Mouse (Mus musculus) midbrain, embryonic 10.5 days (tissue): ENCODE data around the gene 1700092M07Rik. TPM values are rescaled to one million over a fixed set of nuclear protein-coding genes. Genes with fewer than 3 reads are reported as not detected.
"Not testable (repeated sequence)": the region's sequence is repeated elsewhere in the genome, so short reads cannot be mapped to it uniquely, and the experiment has no call there.

Experiments
- DNase-seq: peaks from one replicate; pipeline ENCODE4 v3.0.0-alpha.2; 2017; ENCODE audit warnings: low spot score
- H3K27ac ChIP-seq: fragments of 300-500 bp; sonication (generic); replicated peaks from 2 replicates; pipeline ENCODE4 v1.5.1; 2016; ENCODE audit warnings: mild to moderate bottlenecking
- H3K27me3 ChIP-seq: fragments of 300-500 bp; sonication (generic); 2 replicates; pipeline ENCODE4 v1.6.1; 2016; ENCODE audit warnings: low read depth, mild to moderate bottlenecking; ENCODE audit not compliant: poor library complexity, severe bottlenecking
- H3K36me3 ChIP-seq: fragments of 300-500 bp; sonication (generic); 2 replicates; pipeline ENCODE4 v1.6.1; 2016; ENCODE audit warnings: mild to moderate bottlenecking, moderate library complexity
- H3K4me1 ChIP-seq: fragments of 300-500 bp; sonication (generic); 2 replicates; pipeline ENCODE4 v1.6.1; 2016
- H3K4me3 ChIP-seq: fragments of 300-500 bp; sonication (generic); 2 replicates; pipeline ENCODE4 v1.5.1; 2016; ENCODE audit warnings: mild to moderate bottlenecking, moderate library complexity
- H3K9me3 ChIP-seq: fragments of 300-500 bp; sonication (generic); replicated peaks from 2 replicates; pipeline ENCODE4 v1.6.1; 2016; ENCODE audit warnings: mild to moderate bottlenecking
- WGBS: fragments of 180-500 bp; shearing (Covaris S2); methylation state at CpG from one replicate; pipeline ENCODE4 v1.1.7; 2016; 5-methylcytosine and 5-hydroxymethylcytosine counted together
- polyA plus RNA-seq: library from polyadenylated mRNA; unstranded; fragments of >200 nt; fragmentation: Nextera tagmentation; extraction: Ambion mirVana; gene quantifications from 2 replicates; pipeline ENCODE4 v1.2.1, GENCODE M21; 2016

Gene 1700092M07Rik
- polyA plus RNA-seq, 1 experiment from 2014 or later: 3.2 TPM

DNA sequence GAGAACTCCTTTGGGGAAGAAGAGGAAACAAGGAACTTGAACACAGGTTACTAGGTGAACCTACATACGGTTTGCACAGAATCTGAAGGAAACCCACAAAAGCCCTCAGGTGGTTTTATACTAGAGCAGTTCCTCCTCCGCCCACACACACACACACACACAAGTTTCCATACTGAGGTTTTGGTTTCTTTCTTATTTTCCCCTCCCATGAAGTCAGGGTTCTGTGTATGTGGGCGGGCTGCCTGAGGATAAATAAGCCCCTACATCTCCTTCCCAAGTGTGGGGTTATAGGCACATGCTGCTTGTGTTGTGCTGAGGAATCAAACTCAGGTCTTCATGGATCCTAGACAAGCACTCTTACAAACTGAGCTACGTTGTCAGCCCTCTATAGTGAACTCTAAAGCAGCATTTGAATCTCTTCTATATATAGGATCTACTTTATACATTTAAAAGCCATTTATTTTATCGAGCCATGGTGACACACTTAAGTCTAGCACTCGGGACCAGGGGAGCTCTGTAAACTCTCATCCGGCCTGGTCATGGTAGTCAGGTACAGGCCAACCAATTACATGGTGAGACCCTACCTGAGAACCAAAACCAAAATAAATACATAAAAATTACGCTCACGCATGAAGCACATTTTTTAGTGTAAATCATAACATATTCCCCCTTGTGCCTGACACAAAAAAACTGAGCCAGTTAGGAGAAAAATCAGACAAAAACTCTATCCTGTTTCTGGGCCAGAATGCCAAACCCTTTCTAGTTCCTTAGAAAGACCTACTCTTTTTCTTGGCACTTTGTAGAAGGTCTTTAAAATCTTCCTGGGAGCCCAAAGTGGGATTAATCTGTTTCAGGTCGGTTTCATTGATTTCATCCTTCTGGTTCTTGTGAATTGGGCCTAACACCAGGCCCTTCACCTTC lies 28.3 kb upstream of the 1700092M07Rik start:
- WGBS: 74% methylated on average over 10 of the region's 10 CpGs
- H3K36me3 ChIP-seq: peaks cover 50% of the 10 kb centered on the region
- peaks cover 31% of the 10 kb centered on the region for H3K4me1 ChIP-seq
- no peaks in the 10 kb centered on the region for H3K27me3 ChIP-seq
- no peak for DNase-seq
- peak overlapping the region; percentile 70 for H3K4me3 ChIP-seq
- H3K9me3 ChIP-seq: no peaks in the 10 kb centered on the region
- H3K27ac ChIP-seq: peak overlapping the region; percentile 94

DNA sequence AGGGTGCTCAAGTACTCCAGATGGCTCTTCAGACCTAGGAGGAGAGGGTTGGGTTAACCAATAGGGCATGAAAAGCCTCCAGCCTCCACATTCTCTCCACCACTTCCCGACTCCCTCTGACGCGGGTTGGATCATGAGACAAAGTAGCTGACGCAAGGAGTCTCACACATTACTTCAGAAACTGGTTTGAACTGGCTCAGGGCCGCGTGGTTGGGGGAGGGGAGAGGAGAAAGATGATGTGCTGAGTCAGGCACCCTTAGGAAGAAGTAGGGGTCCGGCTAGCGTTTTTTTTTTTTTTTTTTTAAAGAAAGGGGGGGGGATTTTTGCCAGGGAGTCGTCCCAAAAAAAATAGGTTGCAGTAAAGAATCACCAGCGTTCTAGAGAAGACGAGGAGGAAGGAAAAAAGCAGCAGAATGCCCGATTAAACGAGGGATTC lies 27.6 kb upstream of the 1700092M07Rik start:
- Histone ChIP-seq H3K36me3 (peaks cover 43% of the 10 kb centered on the region), H3K27ac (peak overlapping the region; percentile 94), H3K4me1 (peaks cover 31% of the 10 kb centered on the region), H3K27me3 (no peaks in the 10 kb centered on the region), H3K9me3 (no peaks in the 10 kb centered on the region), H3K4me3 (peak overlapping the region; percentile 70)
- peak; percentile 85 for DNase-seq
- under 1% methylated on average over 13 of the region's 13 CpGs for WGBS

DNA sequence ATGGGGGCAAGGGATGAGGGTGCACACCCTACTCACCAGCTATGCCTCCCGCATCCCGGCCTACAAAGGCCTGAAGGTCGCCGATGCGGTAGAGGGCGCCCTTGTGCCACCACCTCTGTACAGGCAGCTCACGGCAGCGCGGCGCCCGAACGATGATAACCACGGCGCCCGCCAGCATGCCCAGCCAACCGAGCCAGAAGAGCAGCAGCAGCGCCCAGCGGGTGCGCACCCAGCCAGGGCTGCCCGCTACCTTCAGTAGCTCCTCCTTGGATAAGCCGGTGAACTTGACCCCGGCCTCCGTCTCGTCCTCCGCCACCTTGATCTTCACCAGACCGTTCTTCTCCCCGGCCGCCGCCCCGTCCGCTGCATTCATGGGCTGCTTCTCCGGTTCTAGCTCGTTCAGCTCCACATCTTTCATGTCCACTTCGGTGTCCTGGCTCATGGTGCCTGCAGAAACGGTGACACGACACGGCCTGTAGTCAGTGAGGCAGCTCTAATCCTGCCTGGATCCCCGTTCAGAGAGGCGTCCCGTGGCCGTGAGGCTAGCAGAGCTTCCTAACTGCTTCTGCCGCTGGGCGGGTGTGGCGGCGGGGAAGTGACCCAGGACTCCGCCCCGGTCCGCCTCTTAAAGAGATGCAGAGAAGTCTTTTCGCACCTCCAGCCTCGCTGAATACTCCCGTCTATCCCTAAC lies 27.1 kb upstream of the 1700092M07Rik start:
- Histone ChIP-seq H3K4me3 (peak overlapping the region; percentile 70), H3K27ac (peak overlapping the region; percentile 94), H3K9me3 (no peaks in the 10 kb centered on the region), H3K36me3 (peaks cover 37% of the 10 kb centered on the region), H3K27me3 (no peaks in the 10 kb centered on the region), H3K4me1 (peaks cover 31% of the 10 kb centered on the region)
- DNase-seq: peak; percentile 91
- WGBS: under 1% methylated on average over 51 of the region's 51 CpGs

DNA sequence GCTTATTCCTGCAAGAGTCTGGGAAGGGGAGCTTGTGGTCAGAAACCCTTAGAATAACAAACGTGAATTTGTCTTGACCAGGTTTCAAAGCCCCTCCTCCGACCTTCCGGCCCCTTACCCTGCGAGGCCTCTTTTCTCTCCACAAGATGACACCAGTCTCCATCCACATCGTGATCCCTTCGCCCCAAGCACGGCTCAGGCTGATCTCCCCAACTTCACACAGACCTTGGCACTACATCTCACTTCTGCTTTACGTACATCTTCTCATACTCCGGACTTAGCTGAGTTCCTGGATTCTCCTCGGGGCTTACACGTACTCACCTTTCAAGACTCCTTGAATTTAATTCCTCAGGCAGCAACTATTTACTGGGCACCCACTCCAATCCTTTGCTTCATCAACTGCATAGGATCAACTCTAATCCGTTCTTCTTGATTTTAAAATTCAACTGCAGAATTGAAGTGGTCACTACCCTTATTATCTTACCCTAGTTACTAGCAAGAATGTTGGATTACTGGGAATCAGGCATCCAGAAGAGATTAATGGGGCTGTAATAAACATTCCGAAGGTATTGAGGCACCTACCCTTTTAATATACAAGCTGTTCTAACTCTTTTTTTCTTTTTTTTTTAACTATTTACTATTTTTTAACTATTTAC lies 26.4 kb upstream of the 1700092M07Rik start:
- Histone ChIP-seq H3K36me3 (peaks cover 30% of the 10 kb centered on the region), H3K27me3 (no peaks in the 10 kb centered on the region), H3K27ac (peak overlapping the region; percentile 94), H3K4me1 (peaks cover 31% of the 10 kb centered on the region), H3K9me3 (no peaks in the 10 kb centered on the region), H3K4me3 (peak overlapping the region; percentile 70)
- 10% methylated on average over 13 of the region's 13 CpGs for WGBS
- no peak for DNase-seq

DNA sequence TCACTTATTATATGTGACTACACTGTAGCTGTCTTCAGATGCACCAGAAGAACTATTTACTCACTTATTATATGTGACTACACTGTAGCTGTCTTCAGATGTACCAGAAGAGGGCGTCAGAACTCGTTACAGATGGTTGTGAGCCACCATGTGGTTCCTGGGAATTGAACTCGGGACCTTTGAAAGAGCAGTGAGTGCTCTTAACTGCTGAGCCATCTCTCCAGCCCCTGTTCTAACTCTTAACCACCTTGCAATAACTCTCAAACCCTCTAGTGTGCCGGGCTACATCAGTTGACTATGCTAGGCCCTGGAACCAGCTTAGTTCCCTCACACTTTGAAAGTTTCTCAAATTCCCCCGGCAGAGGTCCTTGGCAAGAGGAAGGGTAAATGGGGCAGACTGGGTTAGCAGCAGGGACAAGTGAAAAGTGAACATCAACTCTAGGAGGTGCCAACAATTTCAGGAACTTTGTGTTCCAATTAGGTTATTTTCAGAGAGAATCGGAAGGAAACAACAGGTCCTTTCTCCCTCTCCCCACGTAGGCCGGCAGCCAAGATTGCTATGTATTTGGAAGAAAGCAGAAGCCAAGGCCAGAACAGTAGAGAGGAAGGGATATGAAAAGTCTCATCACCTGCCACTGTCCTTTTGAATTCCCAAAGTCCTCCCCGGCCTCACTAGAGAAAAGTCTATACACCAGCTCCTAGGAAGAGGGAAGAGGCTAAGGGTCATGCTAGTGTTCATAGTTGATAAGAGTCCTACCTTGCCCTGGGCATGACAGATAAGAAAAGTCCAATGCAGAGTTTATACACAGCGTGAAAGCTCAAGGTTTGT lies 25.7 kb upstream of the 1700092M07Rik start:
- no peak for DNase-seq
- peaks cover 31% of the 10 kb centered on the region for H3K4me1 ChIP-seq
- H3K9me3 ChIP-seq: no peaks in the 10 kb centered on the region
- peaks cover 23% of the 10 kb centered on the region for H3K36me3 ChIP-seq
- H3K27me3 ChIP-seq: no peaks in the 10 kb centered on the region
- 76% methylated on average over 10 of the region's 10 CpGs for WGBS
- no peak overlapping the region for H3K27ac ChIP-seq
- H3K4me3 ChIP-seq: peak overlapping the region; percentile 70

DNA sequence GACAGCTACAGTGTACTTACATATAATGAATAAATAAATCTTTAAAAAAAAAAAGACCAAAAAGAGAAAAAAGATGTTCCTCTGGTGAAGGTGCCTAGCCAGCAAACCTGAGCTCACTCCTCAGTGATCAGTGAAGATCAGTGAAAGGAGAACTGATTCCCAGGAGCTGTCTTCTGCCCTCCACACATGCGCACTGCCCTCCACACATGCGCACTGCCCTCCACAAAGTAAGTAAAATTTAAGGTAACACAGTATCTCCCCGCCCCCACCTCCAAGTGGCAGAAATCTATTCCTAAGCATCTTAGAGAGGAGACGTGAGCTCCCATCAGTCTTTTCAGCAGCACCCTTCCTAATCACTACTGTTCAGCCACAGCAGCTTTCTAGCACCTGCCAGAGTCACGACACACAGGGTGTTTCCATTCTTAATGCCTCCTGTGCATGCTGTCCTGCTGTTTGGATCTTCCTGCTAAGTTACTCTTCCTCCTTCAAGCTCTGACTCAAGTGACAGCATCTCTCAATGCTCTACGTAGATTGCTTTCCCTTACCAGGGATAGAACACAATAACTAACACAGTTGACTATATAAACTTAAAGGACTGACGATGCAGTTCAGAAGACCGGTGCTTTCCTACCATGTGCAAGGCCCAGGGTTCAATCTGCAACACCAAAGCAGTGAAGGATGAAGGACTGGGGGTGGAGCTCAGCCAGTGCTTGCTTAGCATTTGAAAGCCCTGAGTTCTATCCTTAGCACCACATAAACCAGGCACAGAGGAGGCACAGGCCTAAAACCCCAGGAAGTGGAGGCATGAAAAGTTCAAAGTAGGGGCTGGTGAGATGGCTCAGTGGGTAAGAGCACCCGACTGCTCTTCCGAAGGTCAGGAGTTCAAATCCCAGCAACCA lies 24.4 kb upstream of the 1700092M07Rik start:
- peaks cover 24% of the 10 kb centered on the region for H3K4me1 ChIP-seq
- no peaks in the 10 kb centered on the region for H3K9me3 ChIP-seq
- 64% methylated on average over 10 of the region's 10 CpGs for WGBS
- H3K36me3 ChIP-seq: peaks cover 10% of the 10 kb centered on the region
- H3K4me3 ChIP-seq: no peak overlapping the region
- no peak for DNase-seq
- H3K27ac ChIP-seq: no peak overlapping the region
- no peaks in the 10 kb centered on the region for H3K27me3 ChIP-seq

DNA sequence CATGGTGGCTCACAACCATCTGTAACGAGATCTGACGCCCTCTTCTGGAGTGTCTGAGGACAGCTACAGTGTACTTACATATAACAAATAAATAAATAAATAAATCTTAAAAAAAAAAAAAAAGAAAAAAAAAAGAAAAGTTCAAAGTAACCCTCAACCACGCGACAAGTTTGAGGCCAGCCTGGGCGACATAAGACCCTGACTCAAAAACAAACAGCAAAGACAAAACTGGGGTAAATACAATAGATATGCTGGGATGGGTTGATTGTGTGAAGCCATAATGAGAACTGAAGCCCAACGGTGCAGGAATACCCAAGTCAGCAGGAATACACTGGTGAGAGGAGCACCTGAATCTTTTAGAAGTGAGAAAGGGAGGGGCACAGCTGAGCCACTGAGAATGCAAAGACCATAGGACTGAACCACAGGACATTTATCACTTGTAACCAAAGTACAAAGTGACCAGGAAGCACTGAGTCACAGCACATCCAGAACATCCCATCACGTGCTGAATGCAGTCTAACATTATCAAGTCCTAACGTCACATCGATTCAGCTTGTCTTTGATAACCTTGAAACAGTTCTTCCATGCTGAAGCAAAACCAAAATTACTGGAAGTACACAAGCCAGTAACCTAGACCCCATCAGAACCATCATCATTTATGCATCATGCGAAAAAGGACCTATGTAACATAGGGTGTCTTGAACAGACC lies 23.6 kb upstream of the 1700092M07Rik start:
- no peak overlapping the region for H3K27ac ChIP-seq
- DNase-seq: no peak
- H3K36me3 ChIP-seq: peaks cover 2% of the 10 kb centered on the region
- H3K4me1 ChIP-seq: peaks cover 18% of the 10 kb centered on the region
- H3K4me3 ChIP-seq: no peak overlapping the region
- no peaks in the 10 kb centered on the region for H3K9me3 ChIP-seq
- H3K27me3 ChIP-seq: no peaks in the 10 kb centered on the region
- WGBS: 64% methylated on average over 10 of the region's 10 CpGs

DNA sequence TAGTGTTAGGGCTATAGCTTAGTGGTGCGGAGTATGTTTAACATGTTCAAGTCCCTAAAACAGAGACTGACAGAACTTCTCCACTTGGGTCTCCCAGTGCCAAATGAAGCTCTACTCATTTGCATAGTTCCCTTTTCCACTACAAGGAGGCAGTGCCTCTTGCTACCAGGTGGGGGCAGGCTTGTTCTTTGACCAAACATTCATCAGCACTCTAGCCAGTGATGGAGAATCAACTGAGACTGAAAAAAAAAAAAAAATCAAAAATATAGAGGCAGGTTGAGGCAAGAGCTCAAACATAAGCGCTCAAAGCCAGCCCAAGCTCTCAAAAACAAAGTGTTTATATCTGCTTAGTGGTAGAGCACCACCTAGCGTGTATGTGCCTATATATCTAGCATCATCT lies 22.2 kb upstream of the 1700092M07Rik start:
- DNase-seq: peak; percentile 50
- no peaks in the 10 kb centered on the region for H3K27me3 ChIP-seq
- no peak overlapping the region for H3K4me3 ChIP-seq
- no peaks in the 10 kb centered on the region for H3K36me3 ChIP-seq
- H3K9me3 ChIP-seq: no peaks in the 10 kb centered on the region
- no peak overlapping the region for H3K27ac ChIP-seq
- WGBS: 70% methylated on average over 3 of the region's 3 CpGs
- peaks cover 17% of the 10 kb centered on the region for H3K4me1 ChIP-seq

DNA sequence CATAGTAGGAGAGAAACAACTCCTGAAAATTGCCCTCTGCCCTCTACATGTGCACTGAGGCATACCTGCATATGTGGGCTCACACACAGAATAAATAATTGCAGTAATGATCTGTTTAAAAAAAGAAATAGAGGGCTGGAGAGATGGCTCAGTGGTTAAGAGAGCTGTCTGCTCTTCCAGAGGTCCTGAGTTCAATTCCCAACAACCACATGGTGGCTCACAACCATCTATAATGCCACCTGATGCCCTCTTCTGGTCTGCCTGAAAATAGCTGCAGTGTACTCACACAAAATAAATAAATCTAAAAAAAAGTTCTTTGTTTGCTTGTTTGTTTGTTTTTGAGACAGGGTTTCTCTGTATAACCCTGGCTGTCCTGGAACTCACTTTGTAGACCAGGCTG lies 21.5 kb upstream of the 1700092M07Rik start:
- not testable (repeated sequence) for H3K36me3 ChIP-seq, H3K9me3 ChIP-seq, DNase-seq, H3K27ac ChIP-seq, H3K27me3 ChIP-seq
- peaks cover 13% of the 10 kb centered on the region for H3K4me1 ChIP-seq
- 0 out of 2 replicates have a peak overlapping the region, but pooled peaks have one; percentile 7 for H3K4me3 ChIP-seq

DNA sequence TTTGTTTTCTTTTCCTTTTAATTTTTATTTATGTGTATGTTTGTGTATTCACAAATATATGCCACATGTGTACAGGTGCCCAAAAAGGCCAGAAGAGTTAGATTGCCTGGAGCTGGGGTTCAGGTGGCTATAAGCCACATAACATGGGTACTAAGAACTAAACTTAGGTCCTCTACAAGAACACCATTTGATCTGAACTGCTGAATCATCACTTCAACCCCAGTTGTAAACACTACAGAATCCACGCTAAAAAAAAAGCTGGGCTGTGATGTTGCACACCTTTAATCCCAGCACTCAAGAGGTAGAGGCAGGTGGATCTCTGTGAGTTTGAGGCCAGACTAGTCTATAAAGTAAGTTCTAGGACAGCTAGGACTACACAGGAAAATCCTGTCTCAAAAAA lies 19.1 kb upstream of the 1700092M07Rik start:
- DNase-seq: no peak
- 85% methylated on average over 1 of the region's 1 CpGs for WGBS
- Histone ChIP-seq H3K4me3 (peak overlapping the region; percentile 26; the same call in 1 of the 2 replicates), H3K27ac (no peak overlapping the region), H3K4me1 (peaks cover 30% of the 10 kb centered on the region), H3K36me3 (peaks cover 23% of the 10 kb centered on the region), H3K9me3 (no peaks in the 10 kb centered on the region), H3K27me3 (no peaks in the 10 kb centered on the region)

DNA sequence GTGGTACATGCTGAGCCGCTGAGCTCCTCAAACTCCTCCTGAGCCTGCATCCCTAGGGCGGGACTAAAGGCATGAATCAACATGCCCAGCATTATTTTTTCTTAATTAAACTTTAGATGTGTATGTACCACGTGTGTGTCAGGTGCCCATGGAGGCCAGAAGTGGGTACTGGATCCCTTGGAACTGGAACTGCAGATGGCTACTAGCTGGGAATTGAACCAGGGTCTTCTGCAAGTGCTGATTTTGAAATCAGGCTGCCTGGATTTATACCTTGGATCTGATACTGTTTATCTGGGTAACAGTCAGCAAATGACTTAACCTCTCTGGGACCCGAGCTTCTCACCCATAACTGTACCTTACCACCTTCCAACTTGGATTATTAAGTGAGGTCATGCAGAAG lies 18.5 kb upstream of the 1700092M07Rik start:
- Histone ChIP-seq H3K27ac (peak overlapping the region; percentile 95; the same call in 1 of the 2 replicates), H3K4me3 (peak overlapping the region; percentile 86)

More for the DNA sequence above, 18.5 kb upstream of the 1700092M07Rik start:
- H3K9me3 ChIP-seq: no peaks in the 10 kb centered on the region
- H3K4me1 ChIP-seq: peaks cover 30% of the 10 kb centered on the region
- H3K27me3 ChIP-seq: no peaks in the 10 kb centered on the region
- no peak for DNase-seq
- H3K36me3 ChIP-seq: peaks cover 30% of the 10 kb centered on the region
- 72% methylated on average over 4 of the region's 4 CpGs for WGBS
